Mouse (Mus musculus) midbrain, embryonic 13.5 days (tissue): ENCODE data around the gene Epb41l3. TPM values are rescaled to one million over a fixed set of nuclear protein-coding genes. Genes with fewer than 3 reads are reported as not detected.

Experiments used
- ATAC-seq: fragments of 200-750 bp; cut with Nextera tagmentation; 2 replicates; pipeline ENCODE4 v1.8.0; 2017; ENCODE audit warnings: mild to moderate bottlenecking, moderate TSS enrichment, moderate library complexity
- H3K27ac ChIP-seq: fragments of 300-500 bp; sonication (generic); 2 replicates; pipeline ENCODE4 v1.5.1; 2015; ENCODE audit warnings: inconsistent platforms, mild to moderate bottlenecking, moderate library complexity
- H3K27me3 ChIP-seq: fragments of 300-500 bp; sonication (generic); 2 replicates; pipeline ENCODE4 v1.6.1; 2015; ENCODE audit warnings: mild to moderate bottlenecking, inconsistent platforms
- H3K36me3 ChIP-seq: fragments of 300-500 bp; sonication (generic); 2 replicates; pipeline ENCODE4 v1.6.1; 2015; ENCODE audit warnings: mild to moderate bottlenecking, inconsistent platforms
- H3K4me1 ChIP-seq: fragments of 300-500 bp; sonication (generic); replicated peaks from 2 replicates; pipeline ENCODE4 v1.6.1; 2015; ENCODE audit warnings: inconsistent platforms
- H3K4me2 ChIP-seq: fragments of 300-500 bp; sonication (generic); replicated peaks from 2 replicates; pipeline ENCODE4 v1.6.1; 2015; ENCODE audit warnings: moderate library complexity, mild to moderate bottlenecking, inconsistent platforms
- H3K4me3 ChIP-seq: fragments of 300-500 bp; sonication (generic); replicated peaks from 2 replicates; pipeline ENCODE4 v1.5.1; 2015; ENCODE audit warnings: mild to moderate bottlenecking, inconsistent platforms
- H3K9ac ChIP-seq: fragments of 300-500 bp; sonication (generic); replicated peaks from 2 replicates; pipeline ENCODE4 v1.6.1; 2015; ENCODE audit warnings: mild to moderate bottlenecking, inconsistent platforms
- H3K9me3 ChIP-seq: fragments of 300-500 bp; sonication (generic); 2 replicates; pipeline ENCODE4 v1.6.1; 2016; ENCODE audit warnings: mild to moderate bottlenecking, inconsistent platforms
- WGBS: fragments of 180-500 bp; shearing (Covaris S2); methylation state at CpG from one replicate; pipeline ENCODE4 v1.1.7; 2015; 5-methylcytosine and 5-hydroxymethylcytosine counted together
- polyA plus RNA-seq: library from polyadenylated mRNA; unstranded; fragments of >200 nt; fragmentation: Nextera tagmentation; extraction: Ambion mirVana; gene quantifications from 2 replicates; pipeline ENCODE4 v1.2.1, GENCODE M21; 2015

Gene Epb41l3
- polyA plus RNA-seq, 1 experiment from 2014 or later: 62.7 TPM

DNA sequence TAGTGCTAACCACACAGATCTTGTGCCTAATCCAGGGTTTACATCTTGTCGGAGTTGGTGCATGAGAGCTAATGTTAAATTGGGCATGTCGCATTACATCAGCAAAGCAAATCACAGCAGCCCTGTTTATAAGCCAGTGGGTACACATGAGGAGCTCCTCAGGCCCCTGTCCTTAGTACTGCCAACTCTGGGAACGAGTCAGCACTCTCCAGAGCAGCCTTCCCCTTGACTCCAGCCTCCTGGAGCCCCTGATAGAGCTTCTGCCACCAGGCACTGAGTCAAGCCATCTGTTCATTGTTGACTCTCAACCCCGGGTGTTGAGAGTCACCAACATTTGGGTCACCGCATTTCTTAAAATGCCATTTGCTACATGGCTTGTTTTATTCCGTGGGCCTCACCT, 192.0 kb downstream of the Epb41l3 start:
- Histone ChIP-seq H3K36me3 (0 out of 2 replicates have a peak, but pooled peaks cover 13% of the 10 kb centered on the region), H3K9me3 (no peaks in the 10 kb centered on the region), H3K27me3 (no peaks in the 10 kb centered on the region), H3K9ac (no peak overlapping the region), H3K4me1 (peaks cover 18% of the 10 kb centered on the region), H3K4me3 (no peak overlapping the region), H3K27ac (no peak overlapping the region), H3K4me2 (no peak overlapping the region)
- no peak for ATAC-seq
- WGBS: 71% methylated on average over 6 of the region's 6 CpGs

DNA sequence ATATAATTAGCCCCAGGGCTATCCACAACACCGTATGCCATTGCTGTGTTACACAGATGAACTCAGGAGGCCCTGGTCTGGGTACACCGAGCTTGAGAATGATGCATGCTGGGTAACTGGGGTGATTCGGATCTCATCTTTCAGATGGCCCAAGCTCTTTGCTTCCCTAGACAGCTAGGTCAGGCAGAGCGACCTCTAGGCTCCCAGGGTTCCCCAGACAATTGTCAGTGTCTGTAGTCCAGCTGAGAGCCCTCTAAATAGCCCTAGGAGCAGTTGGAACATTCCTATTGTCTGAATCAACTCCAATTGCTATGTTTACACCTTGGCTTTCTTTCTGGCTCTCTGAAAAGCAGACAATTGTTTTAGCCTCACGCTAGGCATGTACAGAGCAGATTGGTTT, 201.9 kb downstream of the Epb41l3 start:
- Histone ChIP-seq H3K4me2 (no peak overlapping the region), H3K27me3 (no peaks in the 10 kb centered on the region), H3K9ac (no peak overlapping the region), H3K36me3 (peaks cover 12% of the 10 kb centered on the region; the same call in 1 of the 2 replicates), H3K27ac (no peak overlapping the region), H3K9me3 (no peaks in the 10 kb centered on the region), H3K4me3 (no peak overlapping the region), H3K4me1 (0 out of 2 replicates have a peak, but pooled peaks cover 3% of the 10 kb centered on the region)
- WGBS: 13% methylated on average over 5 of the region's 5 CpGs
- ATAC-seq: no peak

DNA sequence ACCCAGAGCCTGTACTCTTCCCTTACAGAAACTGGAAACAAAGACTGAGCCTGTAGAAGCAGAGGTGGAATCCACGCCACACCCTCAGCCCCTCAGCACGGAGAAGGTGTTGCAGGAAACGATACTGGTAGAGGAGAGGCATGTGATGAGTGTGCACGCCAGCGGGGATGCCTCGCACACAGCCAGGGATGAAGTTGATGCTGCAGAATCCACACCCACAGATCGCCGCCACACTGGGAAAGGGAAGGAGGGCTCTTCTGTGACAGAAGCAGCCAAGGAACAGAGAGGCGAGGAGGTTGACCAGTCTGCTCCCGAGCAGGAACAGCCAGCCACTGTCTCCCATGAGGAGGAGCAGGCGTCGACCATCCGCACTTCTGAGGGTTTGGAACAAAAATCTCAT, 209.0 kb downstream of the Epb41l3 start:
- no peak overlapping the region for H3K4me2 ChIP-seq
- H3K27ac ChIP-seq: no peak overlapping the region
- WGBS: 94% methylated on average over 13 of the region's 13 CpGs
- H3K27me3 ChIP-seq: no peaks in the 10 kb centered on the region
- H3K4me3 ChIP-seq: no peak overlapping the region
- no peaks in the 10 kb centered on the region for H3K4me1 ChIP-seq
- no peak overlapping the region for H3K9ac ChIP-seq
- peaks cover 6% of the 10 kb centered on the region; the same call in 1 of the 2 replicates for H3K9me3 ChIP-seq
- H3K36me3 ChIP-seq: peaks cover 73% of the 10 kb centered on the region
- no peak for ATAC-seq

DNA sequence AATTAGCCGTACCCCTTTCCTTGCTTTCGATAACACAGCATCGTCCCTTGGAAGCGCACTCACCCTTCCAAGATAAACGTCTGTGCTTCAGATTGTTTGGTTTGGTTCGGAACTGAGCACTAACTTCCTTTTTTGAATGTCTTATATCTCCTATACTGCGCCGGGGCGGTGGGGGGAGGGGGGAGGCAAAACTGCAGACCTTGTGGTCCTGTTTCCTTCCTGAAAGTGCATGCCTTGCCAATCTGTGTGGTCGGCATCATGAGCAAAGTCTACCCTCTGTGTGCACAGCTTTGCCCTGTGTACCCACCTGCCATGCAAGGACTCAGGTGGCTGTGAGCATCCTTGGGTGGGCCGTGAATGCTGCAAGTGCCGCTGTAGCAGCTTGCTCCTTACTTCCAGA, 212.6 kb downstream of the Epb41l3 start:
- Histone ChIP-seq H3K4me1 (no peaks in the 10 kb centered on the region), H3K36me3 (peaks cover 59% of the 10 kb centered on the region), H3K4me2 (no peak overlapping the region), H3K4me3 (no peak overlapping the region), H3K9me3 (peaks cover under 1% of the 10 kb centered on the region; the same call in 1 of the 2 replicates), H3K9ac (no peak overlapping the region), H3K27me3 (no peaks in the 10 kb centered on the region), H3K27ac (no peak overlapping the region)
- WGBS: 97% methylated on average over 12 of the region's 12 CpGs
- ATAC-seq: no peak

GRCm38 (mm10) chr17:69290272-69290671, 214.8 kb downstream of the Epb41l3 start:
- no peaks in the 10 kb centered on the region for H3K4me1 ChIP-seq
- 84% methylated on average over 3 of the region's 3 CpGs for WGBS
- no peak overlapping the region for H3K4me3 ChIP-seq
- no peak overlapping the region for H3K9ac ChIP-seq
- H3K27me3 ChIP-seq: no peaks in the 10 kb centered on the region
- no peak overlapping the region for H3K4me2 ChIP-seq
- no peaks in the 10 kb centered on the region for H3K9me3 ChIP-seq
- no peak overlapping the region for H3K27ac ChIP-seq
- no peak for ATAC-seq
- peaks cover 41% of the 10 kb centered on the region for H3K36me3 ChIP-seq

DNA sequence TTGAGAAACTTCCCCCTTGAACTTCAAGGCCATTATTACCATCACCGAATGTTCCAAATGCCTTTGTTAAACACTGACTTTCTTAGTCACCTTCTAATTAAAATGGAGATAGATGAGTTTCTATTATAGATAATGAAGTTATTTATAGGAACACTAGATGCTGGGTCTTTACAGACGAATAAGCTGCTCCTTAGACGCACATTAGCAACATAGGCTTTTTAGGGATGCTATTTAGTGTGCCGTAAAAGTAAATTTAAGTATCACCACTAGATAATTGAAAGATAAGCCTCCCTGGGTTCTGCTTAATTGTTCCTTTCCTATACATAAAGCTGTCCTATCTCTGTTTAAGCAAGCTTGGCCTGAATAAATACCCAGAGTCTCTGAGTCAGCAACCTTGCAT, 226.1 kb downstream of the Epb41l3 start:
- 87% methylated on average over 4 of the region's 4 CpGs for WGBS
- no peak for ATAC-seq

DNA sequence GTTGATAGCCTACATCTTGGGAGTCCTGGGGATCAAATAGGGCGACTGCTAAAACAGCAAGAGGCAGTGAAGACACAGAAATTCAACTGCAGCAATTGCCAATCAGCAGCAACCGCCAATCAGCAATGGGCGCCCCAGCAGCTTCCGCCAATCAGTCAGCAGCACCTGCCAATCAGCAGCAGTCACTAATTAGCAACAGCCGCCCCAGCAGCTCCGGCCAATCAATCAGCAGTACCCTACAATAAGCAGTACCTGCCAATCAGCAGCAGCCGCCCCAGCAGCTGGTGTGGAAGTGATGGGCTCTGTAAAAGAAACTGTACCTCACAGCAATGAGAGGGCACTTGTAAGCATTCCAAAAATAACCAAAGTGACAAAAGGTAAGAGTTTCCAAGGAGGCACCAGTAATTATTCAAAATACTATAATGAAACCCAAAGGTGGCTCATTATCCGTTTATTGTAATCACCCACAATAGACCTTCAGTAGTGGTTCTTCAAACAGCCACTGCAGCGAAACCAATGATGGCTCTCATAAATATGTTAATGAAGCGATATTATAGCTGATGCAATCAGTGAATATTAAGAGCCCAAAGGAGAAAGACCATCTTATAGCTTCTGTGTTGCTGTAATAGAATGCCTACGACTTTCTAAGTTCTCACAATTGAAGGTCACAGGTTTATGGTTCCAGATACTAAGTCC, 228.2 kb downstream of the Epb41l3 start:
- H3K36me3 ChIP-seq: no peaks in the 10 kb centered on the region
- H3K4me3 ChIP-seq: no peak overlapping the region
- ATAC-seq: peak; percentile 79
- 76% methylated on average over 11 of the region's 11 CpGs for WGBS
- no peak overlapping the region for H3K4me2 ChIP-seq
- no peaks in the 10 kb centered on the region for H3K27me3 ChIP-seq
- H3K9ac ChIP-seq: no peak overlapping the region
- no peaks in the 10 kb centered on the region for H3K9me3 ChIP-seq
- H3K27ac ChIP-seq: no peak overlapping the region
- H3K4me1 ChIP-seq: no peaks in the 10 kb centered on the region; the same call in 1 of the 2 replicates

More for the DNA sequence above, 226.1 kb downstream of the Epb41l3 start:
- no peaks in the 10 kb centered on the region; the same call in 1 of the 2 replicates for H3K4me1 ChIP-seq
- H3K27ac ChIP-seq: no peak overlapping the region
- H3K36me3 ChIP-seq: no peaks in the 10 kb centered on the region
- H3K27me3 ChIP-seq: no peaks in the 10 kb centered on the region
- no peak overlapping the region for H3K9ac ChIP-seq
- H3K4me3 ChIP-seq: no peak overlapping the region
- H3K4me2 ChIP-seq: no peak overlapping the region
- H3K9me3 ChIP-seq: no peaks in the 10 kb centered on the region

DNA sequence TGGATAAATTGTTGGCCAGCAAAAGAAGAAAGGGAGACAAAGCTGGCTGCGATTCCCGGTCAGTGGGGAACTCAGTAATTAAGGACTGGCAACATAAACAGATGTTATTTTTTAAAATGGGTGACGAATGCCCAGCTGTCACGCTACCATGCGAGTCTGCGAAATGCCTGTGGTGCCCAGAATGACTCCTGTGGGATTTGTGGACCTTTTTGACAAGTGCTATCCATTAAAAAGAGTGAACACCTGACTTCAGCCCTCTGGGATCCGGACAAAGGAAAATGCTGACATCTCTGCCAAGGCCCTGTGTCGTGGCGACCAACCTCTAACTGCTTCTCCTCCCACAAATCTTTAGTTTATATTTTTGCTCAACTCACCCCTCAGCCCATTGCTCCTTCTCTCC, 232.2 kb downstream of the Epb41l3 start:
- no peak for ATAC-seq
- Histone ChIP-seq H3K9ac (no peak overlapping the region), H3K27ac (no peak overlapping the region), H3K36me3 (no peaks in the 10 kb centered on the region), H3K4me2 (no peak overlapping the region), H3K4me3 (no peak overlapping the region), H3K9me3 (no peaks in the 10 kb centered on the region), H3K27me3 (no peaks in the 10 kb centered on the region), H3K4me1 (no peaks in the 10 kb centered on the region; the same call in 1 of the 2 replicates)
- 81% methylated on average over 9 of the region's 9 CpGs for WGBS

GRCm38 (mm10) chr17:69309872-69310271, 234.4 kb downstream of the Epb41l3 start:
- no peak overlapping the region for H3K4me2 ChIP-seq
- H3K27ac ChIP-seq: no peak overlapping the region
- no peaks in the 10 kb centered on the region for H3K36me3 ChIP-seq
- H3K9me3 ChIP-seq: no peaks in the 10 kb centered on the region
- no peak overlapping the region for H3K4me3 ChIP-seq
- no peaks in the 10 kb centered on the region for H3K4me1 ChIP-seq
- H3K9ac ChIP-seq: no peak overlapping the region
- 86% methylated on average over 4 of the region's 4 CpGs for WGBS
- H3K27me3 ChIP-seq: no peaks in the 10 kb centered on the region
- no peak for ATAC-seq

- no peak for ATAC-seq
- no peaks in the 10 kb centered on the region for H3K4me1 ChIP-seq
Observed at GRCm38 (mm10) chr17:69320496-69320895, 245.0 kb downstream of the Epb41l3 start.

GRCm38 (mm10) chr17:69322721-69323120, 247.2 kb downstream of the Epb41l3 start:
- no peak overlapping the region for H3K27ac ChIP-seq
- 97% methylated on average over 2 of the region's 2 CpGs for WGBS
- no peak overlapping the region for H3K4me2 ChIP-seq
- no peaks in the 10 kb centered on the region for H3K27me3 ChIP-seq
- H3K36me3 ChIP-seq: no peaks in the 10 kb centered on the region
- H3K4me1 ChIP-seq: no peaks in the 10 kb centered on the region
- no peak overlapping the region for H3K9ac ChIP-seq
- ATAC-seq: no peak
- H3K4me3 ChIP-seq: no peak overlapping the region
- H3K9me3 ChIP-seq: no peaks in the 10 kb centered on the region

More at GRCm38 (mm10) chr17:69320496-69320895, 245.0 kb downstream of the Epb41l3 start:
- Histone ChIP-seq H3K36me3 (no peaks in the 10 kb centered on the region), H3K27me3 (no peaks in the 10 kb centered on the region), H3K9ac (no peak overlapping the region), H3K9me3 (no peaks in the 10 kb centered on the region), H3K4me2 (no peak overlapping the region), H3K4me3 (no peak overlapping the region), H3K27ac (no peak overlapping the region)
- 95% methylated on average over 10 of the region's 10 CpGs for WGBS
